Mouse (Mus musculus) forebrain, embryonic 14.5 days (tissue): Measurements from ENCODE around the gene Zeb2. TPM values are rescaled to one million over a fixed set of nuclear protein-coding genes. Genes with fewer than 3 reads are reported as not detected.

ENCODE experiments used
- ATAC-seq: fragments of 200-750 bp; cut with Nextera tagmentation; 2 replicates; pipeline ENCODE4 v1.8.0; 2017; ENCODE audit warnings: mild to moderate bottlenecking, moderate library complexity
- DNase-seq: peaks from one replicate; pipeline ENCODE4 v3.0.0-alpha.2; 2015; ENCODE audit warnings: low spot score
- H3K27ac ChIP-seq: fragments of 300-500 bp; sonication (generic); 2 replicates; pipeline ENCODE4 v1.5.1; 2014; ENCODE audit warnings: low read depth, mild to moderate bottlenecking, control low read depth, low read length, moderate library complexity
- H3K27me3 ChIP-seq: fragments of 300-500 bp; sonication (generic); replicated peaks from 2 replicates; pipeline ENCODE4 v1.6.1; 2014; ENCODE audit warnings: low read length, control low read depth, mixed read lengths; ENCODE audit not compliant: control insufficient read depth, insufficient read depth
- H3K36me3 ChIP-seq: fragments of 300-500 bp; sonication (generic); 2 replicates; pipeline ENCODE4 v1.6.1; 2014; ENCODE audit warnings: low read length, control low read depth; ENCODE audit not compliant: control insufficient read depth, insufficient read depth
- H3K4me1 ChIP-seq: fragments of 300-500 bp; sonication (generic); 2 replicates; pipeline ENCODE4 v1.6.1; 2014; ENCODE audit warnings: antibody characterized with exemption, low read length, control low read depth; ENCODE audit not compliant: control insufficient read depth, insufficient read depth
- H3K4me2 ChIP-seq: fragments of 300-500 bp; sonication (generic); 2 replicates; pipeline ENCODE4 v1.6.1; 2014; ENCODE audit warnings: mild to moderate bottlenecking, control low read depth, low read length
- H3K4me3 ChIP-seq: fragments of 300-500 bp; sonication (generic); 2 replicates; pipeline ENCODE4 v1.5.1; 2014; ENCODE audit warnings: low read depth, low read length, control low read depth
- H3K9ac ChIP-seq: fragments of 300-500 bp; sonication (generic); 2 replicates; pipeline ENCODE4 v1.6.1; 2014; ENCODE audit warnings: mild to moderate bottlenecking, low read length, control low read depth, moderate library complexity
- H3K9me3 ChIP-seq: fragments of 300-500 bp; sonication (generic); replicated peaks from 2 replicates; pipeline ENCODE4 v1.6.1; 2016; ENCODE audit warnings: low read length, control low read depth, mixed read lengths; ENCODE audit not compliant: control insufficient read depth
- WGBS: fragments of 180-500 bp; shearing (Covaris S2); extraction: QIAGEN DNeasy Blood & Tissue Kit; methylation state at CpG from one replicate; pipeline ENCODE4 v1.1.7; 2014; 5-methylcytosine and 5-hydroxymethylcytosine counted together
- polyA plus RNA-seq: library from polyadenylated mRNA; unstranded; fragments of >200 nt; fragmentation: Nextera tagmentation; extraction: Ambion mirVana; gene quantifications from 2 replicates; pipeline ENCODE4 v1.2.1, GENCODE M21; 2014

Gene Zeb2
- polyA plus RNA-seq, 1 experiment from 2014 or later: 70.6 TPM

- no peak overlapping the region for H3K4me2 ChIP-seq
- DNase-seq: no peak
- no peak overlapping the region for H3K9ac ChIP-seq
- H3K4me1 ChIP-seq: peaks cover 15% of the 10 kb centered on the region
- H3K27ac ChIP-seq: peak overlapping the region; percentile 35; the same call in 1 of the 2 replicates
- no peaks in the 10 kb centered on the region for H3K27me3 ChIP-seq
- 60% methylated on average over 7 of the region's 7 CpGs for WGBS
- ATAC-seq: no peak
- no peak overlapping the region for H3K4me3 ChIP-seq
- H3K36me3 ChIP-seq: no peaks in the 10 kb centered on the region
- no peaks in the 10 kb centered on the region for H3K9me3 ChIP-seq
These were observed 48.2 kb downstream of the Zeb2 start for GRCm38 (mm10) chr2:45068792-45069550.

- DNase-seq: no peak
- Histone ChIP-seq H3K9ac (no peak overlapping the region), H3K4me2 (no peak overlapping the region), H3K36me3 (no peaks in the 10 kb centered on the region), H3K27me3 (no peaks in the 10 kb centered on the region), H3K4me1 (peaks cover 21% of the 10 kb centered on the region), H3K4me3 (no peak overlapping the region), H3K9me3 (no peaks in the 10 kb centered on the region), H3K27ac (no peak overlapping the region)
- ATAC-seq: no peak
- WGBS: 39% methylated on average over 5 of the region's 5 CpGs
These were observed 50.1 kb downstream of the Zeb2 start for GRCm38 (mm10) chr2:45067116-45067515.

- Histone ChIP-seq H3K9ac (no peak overlapping the region), H3K4me2 (no peak overlapping the region), H3K27me3 (no peaks in the 10 kb centered on the region), H3K9me3 (no peaks in the 10 kb centered on the region), H3K27ac (no peak overlapping the region), H3K36me3 (no peaks in the 10 kb centered on the region), H3K4me1 (peaks cover 40% of the 10 kb centered on the region), H3K4me3 (no peak overlapping the region)
- WGBS: 16% methylated on average over 7 of the region's 7 CpGs
- no peak for ATAC-seq
- no peak for DNase-seq
These were observed 53.8 kb downstream of the Zeb2 start for GRCm38 (mm10) chr2:45063300-45063890.

GRCm38 (mm10) chr2:45062136-45062535 lies 55.1 kb downstream of the Zeb2 start:
- no peaks in the 10 kb centered on the region for H3K9me3 ChIP-seq
- H3K36me3 ChIP-seq: no peaks in the 10 kb centered on the region
- no peak overlapping the region for H3K4me3 ChIP-seq
- peaks cover 40% of the 10 kb centered on the region for H3K4me1 ChIP-seq
- H3K27ac ChIP-seq: no peak overlapping the region
- WGBS: 43% methylated on average over 6 of the region's 6 CpGs
- ATAC-seq: no peak
- DNase-seq: no peak
- H3K4me2 ChIP-seq: no peak overlapping the region
- peak overlapping the region; percentile 14; the same call in 1 of the 2 replicates for H3K9ac ChIP-seq
- no peaks in the 10 kb centered on the region for H3K27me3 ChIP-seq

- Histone ChIP-seq H3K9me3 (no peaks in the 10 kb centered on the region), H3K9ac (no peak overlapping the region), H3K4me1 (peaks cover 46% of the 10 kb centered on the region), H3K4me2 (no peak overlapping the region), H3K4me3 (no peak overlapping the region), H3K27me3 (no peaks in the 10 kb centered on the region), H3K27ac (no peak overlapping the region), H3K36me3 (no peaks in the 10 kb centered on the region)
- WGBS: 42% methylated on average over 4 of the region's 4 CpGs
- peak; percentile 22; the same call in 1 of the 2 replicates for ATAC-seq
- DNase-seq: no peak
These were observed 56.4 kb downstream of the Zeb2 start for GRCm38 (mm10) chr2:45060768-45061167.

- no peak overlapping the region for H3K9ac ChIP-seq
- DNase-seq: no peak
- no peaks in the 10 kb centered on the region for H3K36me3 ChIP-seq
- 73% methylated on average over 9 of the region's 9 CpGs for WGBS
- H3K4me2 ChIP-seq: no peak overlapping the region
- ATAC-seq: no peak
- H3K4me3 ChIP-seq: no peak overlapping the region
- H3K4me1 ChIP-seq: peaks cover 50% of the 10 kb centered on the region
- no peaks in the 10 kb centered on the region for H3K27me3 ChIP-seq
- H3K9me3 ChIP-seq: no peaks in the 10 kb centered on the region
- no peak overlapping the region for H3K27ac ChIP-seq
These were observed 57.0 kb downstream of the Zeb2 start for GRCm38 (mm10) chr2:45060202-45060601.

- no peak overlapping the region for H3K4me3 ChIP-seq
- 55% methylated on average over 4 of the region's 4 CpGs for WGBS
- no peak overlapping the region for H3K27ac ChIP-seq
- H3K9ac ChIP-seq: no peak overlapping the region
- no peak overlapping the region for H3K4me2 ChIP-seq
- no peak for ATAC-seq
- no peak for DNase-seq
- no peaks in the 10 kb centered on the region for H3K27me3 ChIP-seq
- no peaks in the 10 kb centered on the region for H3K9me3 ChIP-seq
- no peaks in the 10 kb centered on the region for H3K36me3 ChIP-seq
- peaks cover 52% of the 10 kb centered on the region for H3K4me1 ChIP-seq
These were observed 57.6 kb downstream of the Zeb2 start for GRCm38 (mm10) chr2:45059599-45059998.

- ATAC-seq (peak; percentile 19; the same call in 1 of the 2 replicates), DNase-seq (peak; percentile 41)
- no peaks in the 10 kb centered on the region for H3K27me3 ChIP-seq
- H3K27ac ChIP-seq: no peak overlapping the region; the same call in 1 of the 2 replicates
- H3K9me3 ChIP-seq: no peaks in the 10 kb centered on the region
- H3K4me3 ChIP-seq: no peak overlapping the region
- peaks cover 53% of the 10 kb centered on the region for H3K4me1 ChIP-seq
- no peaks in the 10 kb centered on the region for H3K36me3 ChIP-seq
- H3K9ac ChIP-seq: peak overlapping the region; percentile 0; the same call in 1 of the 2 replicates
- WGBS: 18% methylated on average over 12 of the region's 12 CpGs
- H3K4me2 ChIP-seq: 0 out of 2 replicates have a peak overlapping the region, but pooled peaks have one; percentile 4
These were observed 58.2 kb downstream of the Zeb2 start for GRCm38 (mm10) chr2:45059010-45059409.

GRCm38 (mm10) chr2:45058183-45058582 lies 59.0 kb downstream of the Zeb2 start:
- Histone ChIP-seq H3K27ac (no peak overlapping the region), H3K9ac (no peak overlapping the region), H3K36me3 (no peaks in the 10 kb centered on the region), H3K4me1 (peaks cover 45% of the 10 kb centered on the region), H3K4me2 (no peak overlapping the region), H3K27me3 (no peaks in the 10 kb centered on the region), H3K9me3 (no peaks in the 10 kb centered on the region), H3K4me3 (no peak overlapping the region)
- 71% methylated on average over 9 of the region's 9 CpGs for WGBS
- DNase-seq (no peak), ATAC-seq (no peak)
